Mouse (Mus musculus): ENCODE data around the gene Ccdc194. TPM values are rescaled to one million over a fixed set of nuclear protein-coding genes. Genes with fewer than 3 reads are reported as not detected.
"Not testable (repeated sequence)": the region's sequence is repeated elsewhere in the genome, so short reads cannot be mapped to it uniquely, and the experiment has no call there.

Gene Ccdc194
- polyA plus RNA-seq, 1 experiment from 2014 or later, result not detected

DNA sequence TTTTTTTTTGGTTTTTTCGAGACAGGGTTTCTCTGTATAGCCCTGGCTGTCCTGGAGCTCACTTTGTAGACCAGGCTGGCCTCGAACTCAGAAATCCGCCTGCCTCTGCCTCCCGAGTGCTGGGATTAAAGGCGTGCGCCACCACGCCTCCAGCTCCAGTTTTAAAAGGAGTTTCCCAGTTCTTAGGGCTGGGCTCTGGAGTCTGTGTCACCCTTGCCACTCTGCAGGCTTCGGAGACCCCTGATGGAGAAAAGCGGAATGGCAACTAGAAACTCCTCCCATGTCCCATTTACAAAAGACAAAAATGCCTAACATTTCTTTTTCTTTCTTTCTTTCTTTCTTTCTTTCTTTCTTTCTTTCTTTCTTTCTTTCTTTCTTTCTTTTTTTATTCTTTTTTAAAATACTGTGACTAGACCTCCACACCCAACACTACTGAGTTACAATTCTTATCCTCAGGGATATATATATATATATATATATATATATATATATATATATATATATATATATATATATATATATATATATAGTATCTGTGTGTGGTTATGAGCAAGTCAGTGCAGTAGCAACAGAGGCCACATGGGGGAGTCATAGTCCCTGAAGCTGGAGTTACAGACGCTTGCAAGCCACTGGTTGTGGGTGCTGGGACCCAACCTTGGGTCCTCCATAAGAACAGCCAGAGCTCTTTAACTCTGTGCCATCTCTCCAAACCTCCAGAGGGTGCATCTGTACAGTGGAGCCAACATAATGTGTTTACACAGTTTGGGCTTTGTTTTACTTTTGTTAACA, 6.3 kb downstream of the Ccdc194 start:
- H3K4me2 ChIP-seq (ENCODE audit: low read length); H3K27ac ChIP-seq (ENCODE audit: low read length); H3K9ac ChIP-seq (replicated peaks; ENCODE audit: low read depth, low read length); H3K27me3 ChIP-seq (replicated peaks; ENCODE audit: control insufficient read depth, insufficient read depth, low read length); H3K4me3 ChIP-seq (replicated peaks; ENCODE audit: low read length); H3K9me3 ChIP-seq (ENCODE audit: control insufficient read depth, low read length); H3K36me3 ChIP-seq (ENCODE audit: control insufficient read depth, insufficient read depth); H3K4me1 ChIP-seq (replicated peaks; ENCODE audit: control insufficient read depth, insufficient read depth, low read length): not testable (repeated sequence)
- ATAC-seq, result 0 out of 2 replicates have a peak, but pooled peaks have one; percentile 39
- 39% methylated on average over 9 of the region's 10 CpGs for WGBS

DNA sequence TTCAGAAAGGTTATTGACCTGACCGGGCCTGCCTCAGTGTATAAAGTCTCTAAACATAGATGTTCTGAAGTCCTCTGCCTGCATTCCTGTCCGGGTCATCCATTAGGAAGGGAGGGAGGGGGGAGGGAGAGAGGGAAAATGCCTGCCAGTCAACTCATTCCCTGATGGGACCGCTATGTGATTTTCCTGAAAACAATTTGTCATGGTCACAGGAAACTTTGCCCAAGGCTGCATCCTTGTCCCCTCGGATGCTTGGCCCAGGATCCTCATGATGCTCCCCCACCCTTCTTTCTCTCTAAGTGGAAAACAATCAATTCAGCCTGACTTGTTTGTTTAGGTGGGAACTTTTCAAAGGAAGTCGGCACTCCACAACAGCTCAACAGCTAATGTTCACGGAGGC, 8.7 kb downstream of the Ccdc194 start:
- H3K9me3 ChIP-seq (ENCODE audit: control insufficient read depth, low read length), result no peaks in the 10 kb centered on the region
- no peak overlapping the region for H3K27ac ChIP-seq (ENCODE audit: low read length)
- no peak overlapping the region for H3K4me2 ChIP-seq (ENCODE audit: low read length)
- no peak overlapping the region for H3K9ac ChIP-seq (replicated peaks; ENCODE audit: low read depth, low read length)
- 38% methylated on average over 6 of the region's 6 CpGs for WGBS
- ATAC-seq, result no peak
- peaks cover 3% of the 10 kb centered on the region; the same call in 1 of the 2 replicates for H3K4me1 ChIP-seq (replicated peaks; ENCODE audit: control insufficient read depth, insufficient read depth, low read length)
- H3K36me3 ChIP-seq (ENCODE audit: control insufficient read depth, insufficient read depth), result no peaks in the 10 kb centered on the region
- H3K4me3 ChIP-seq (replicated peaks; ENCODE audit: low read length), result no peak overlapping the region
- H3K27me3 ChIP-seq (replicated peaks; ENCODE audit: control insufficient read depth, insufficient read depth, low read length), result 0 out of 2 replicates have a peak, but pooled peaks cover 4% of the 10 kb centered on the region

DNA sequence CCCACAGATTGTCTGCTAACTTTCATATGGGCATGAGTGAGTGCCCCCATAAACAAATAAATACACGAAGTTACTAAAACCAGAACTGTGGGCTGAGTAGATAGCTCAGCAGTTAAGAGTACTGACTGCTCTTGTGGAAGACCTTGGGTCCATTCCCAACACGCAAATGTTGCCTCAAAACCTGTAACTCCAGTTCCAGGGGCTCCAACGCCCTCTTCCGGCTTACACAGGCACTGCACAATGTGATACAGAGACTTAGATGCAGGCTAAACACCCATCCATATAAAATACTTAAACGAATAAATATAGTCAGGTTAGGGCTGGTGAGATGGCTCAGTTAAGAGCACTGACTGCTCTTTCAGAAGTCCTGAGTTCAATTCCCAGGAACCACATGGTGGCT, 10.5 kb downstream of the Ccdc194 start:
- 0 out of 2 replicates have a peak, but pooled peaks cover 6% of the 10 kb centered on the region for H3K27me3 ChIP-seq (replicated peaks; ENCODE audit: control insufficient read depth, insufficient read depth, low read length)
- WGBS, result 79% methylated on average over 5 of the region's 5 CpGs
- no peak overlapping the region for H3K9ac ChIP-seq (replicated peaks; ENCODE audit: low read depth, low read length)
- no peak overlapping the region for H3K4me2 ChIP-seq (ENCODE audit: low read length)
- H3K27ac ChIP-seq (ENCODE audit: low read length), result no peak overlapping the region
- no peaks in the 10 kb centered on the region for H3K9me3 ChIP-seq (ENCODE audit: control insufficient read depth, low read length)
- H3K4me3 ChIP-seq (replicated peaks; ENCODE audit: low read length), result no peak overlapping the region
- H3K36me3 ChIP-seq (ENCODE audit: control insufficient read depth, insufficient read depth), result no peaks in the 10 kb centered on the region
- ATAC-seq, result no peak
- H3K4me1 ChIP-seq (replicated peaks; ENCODE audit: control insufficient read depth, insufficient read depth, low read length), result no peaks in the 10 kb centered on the region

DNA sequence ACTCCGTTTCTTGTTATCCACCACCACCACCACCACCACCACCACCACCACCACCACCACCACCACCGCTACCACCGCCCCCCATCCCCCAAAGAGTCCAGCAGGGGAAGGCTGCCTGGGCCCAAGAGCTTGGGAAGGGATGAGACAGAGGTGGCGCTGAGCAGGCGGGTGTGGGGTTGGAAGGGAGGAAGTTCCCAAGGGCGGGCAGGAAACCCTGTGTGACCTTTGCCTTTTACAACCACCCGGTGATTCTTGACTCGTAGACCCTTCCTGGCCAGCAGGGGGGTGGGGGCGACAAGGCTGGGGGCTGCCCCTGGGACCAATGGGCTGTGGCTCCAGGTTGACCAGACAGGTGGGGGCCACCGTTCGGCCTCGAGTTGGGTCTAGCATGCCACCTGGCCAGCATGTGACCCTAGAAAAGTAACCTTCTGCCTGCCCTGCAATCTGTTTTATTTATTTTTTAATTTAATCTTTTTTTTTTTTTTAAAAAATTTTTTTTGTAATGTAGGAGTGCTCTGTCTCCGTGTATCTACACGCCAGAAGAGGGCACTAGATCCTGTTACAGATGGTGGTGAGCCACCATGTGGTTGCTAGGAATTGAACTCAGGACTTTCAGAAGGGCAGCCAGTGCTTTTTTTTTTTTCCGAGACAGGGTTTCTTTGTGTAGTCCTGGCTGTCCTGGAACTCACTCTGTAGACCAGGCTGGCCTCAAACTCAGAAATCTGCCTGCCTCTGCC, 12.3 kb downstream of the Ccdc194 start:
- H3K9ac ChIP-seq (replicated peaks; ENCODE audit: low read depth, low read length), result no peak overlapping the region
- H3K27ac ChIP-seq (ENCODE audit: low read length), result no peak overlapping the region
- no peak overlapping the region for H3K4me3 ChIP-seq (replicated peaks; ENCODE audit: low read length)
- 77% methylated on average over 15 of the region's 15 CpGs for WGBS
- H3K4me1 ChIP-seq (replicated peaks; ENCODE audit: control insufficient read depth, insufficient read depth, low read length), result no peaks in the 10 kb centered on the region; the same call in 1 of the 2 replicates
- peaks cover 20% of the 10 kb centered on the region for H3K27me3 ChIP-seq (replicated peaks; ENCODE audit: control insufficient read depth, insufficient read depth, low read length)
- no peak overlapping the region for H3K4me2 ChIP-seq (ENCODE audit: low read length)
- H3K36me3 ChIP-seq (ENCODE audit: control insufficient read depth, insufficient read depth), result no peaks in the 10 kb centered on the region
- ATAC-seq, result no peak
- no peaks in the 10 kb centered on the region for H3K9me3 ChIP-seq (ENCODE audit: control insufficient read depth, low read length)

DNA sequence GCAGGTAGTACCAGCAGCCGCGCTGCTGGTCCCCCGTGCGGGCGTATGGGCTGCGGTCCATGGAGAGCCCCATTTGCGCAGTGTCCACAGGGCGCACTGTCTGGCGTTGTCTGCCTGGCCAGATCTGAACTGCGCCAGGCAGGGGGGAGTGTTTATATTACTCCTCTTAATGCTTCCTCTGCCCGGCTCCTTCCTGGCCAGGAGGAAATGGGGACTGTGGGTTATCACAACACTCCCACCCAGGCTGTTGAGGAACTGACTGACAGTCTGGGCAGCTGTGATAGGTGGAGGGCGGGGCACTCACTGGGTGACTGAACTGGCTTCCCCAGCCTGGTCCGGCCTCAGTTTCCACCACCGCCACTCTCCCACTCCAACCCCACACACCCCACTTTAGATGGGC, 13.9 kb downstream of the Ccdc194 start, which contains the start of gene Plvap:
Plvap (minus strand) TSS at position 109 of the 400 bp plus-strand sequence.
- 72% methylated on average over 14 of the region's 14 CpGs for WGBS
- H3K27me3 ChIP-seq (replicated peaks; ENCODE audit: control insufficient read depth, insufficient read depth, low read length), result peaks cover 34% of the 10 kb centered on the region

DNA sequence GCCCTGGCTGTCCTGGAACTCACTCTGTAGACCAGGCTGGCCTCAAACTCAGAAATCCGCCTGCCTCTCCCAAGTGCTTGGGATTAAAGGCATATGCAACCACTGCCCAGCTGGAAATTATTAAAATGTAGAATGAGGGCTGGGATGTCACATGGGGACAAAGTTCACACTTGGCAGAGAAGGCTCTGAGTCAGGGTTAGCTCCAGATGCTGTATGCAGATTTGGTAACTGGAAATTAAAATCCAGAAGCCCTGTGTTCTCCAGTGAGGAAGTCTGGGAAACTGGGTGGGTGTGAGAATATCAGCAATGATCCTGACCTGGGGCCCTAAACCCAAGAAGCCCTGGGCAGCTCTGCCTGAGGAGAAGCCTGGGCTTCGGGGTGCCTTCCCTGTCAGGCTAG, 16.2 kb downstream of the Ccdc194 start:
- Histone ChIP-seq H3K9ac (replicated peaks; ENCODE audit: low read depth, low read length) (no peak overlapping the region), H3K4me2 (ENCODE audit: low read length) (no peak overlapping the region), H3K27me3 (replicated peaks; ENCODE audit: control insufficient read depth, insufficient read depth, low read length) (peaks cover 43% of the 10 kb centered on the region), H3K27ac (ENCODE audit: low read length) (no peak overlapping the region), H3K9me3 (ENCODE audit: control insufficient read depth, low read length) (no peaks in the 10 kb centered on the region), H3K36me3 (ENCODE audit: control insufficient read depth, insufficient read depth) (no peaks in the 10 kb centered on the region), H3K4me3 (replicated peaks; ENCODE audit: low read length) (no peak overlapping the region), H3K4me1 (replicated peaks; ENCODE audit: control insufficient read depth, insufficient read depth, low read length) (peaks cover 6% of the 10 kb centered on the region; the same call in 1 of the 2 replicates)
- ATAC-seq, result no peak
- WGBS, result 72% methylated on average over 2 of the region's 2 CpGs

More for the DNA sequence above, 13.9 kb downstream of the Ccdc194 start, which contains the start of gene Plvap:
- no peaks in the 10 kb centered on the region for H3K36me3 ChIP-seq (ENCODE audit: control insufficient read depth, insufficient read depth)
- no peak within 1 kb of the TSS for H3K4me2 ChIP-seq (ENCODE audit: low read length)
- H3K9ac ChIP-seq (replicated peaks; ENCODE audit: low read depth, low read length), result no peak within 1 kb of the TSS
- H3K4me1 ChIP-seq (replicated peaks; ENCODE audit: control insufficient read depth, insufficient read depth, low read length), result peaks cover 6% of the 10 kb centered on the region; the same call in 1 of the 2 replicates
- H3K4me3 ChIP-seq (replicated peaks; ENCODE audit: low read length), result no peak within 1 kb of the TSS
- no peaks in the 10 kb centered on the region for H3K9me3 ChIP-seq (ENCODE audit: control insufficient read depth, low read length)
- no peak within 1 kb of the TSS for H3K27ac ChIP-seq (ENCODE audit: low read length)
- ATAC-seq, result no peak

DNA sequence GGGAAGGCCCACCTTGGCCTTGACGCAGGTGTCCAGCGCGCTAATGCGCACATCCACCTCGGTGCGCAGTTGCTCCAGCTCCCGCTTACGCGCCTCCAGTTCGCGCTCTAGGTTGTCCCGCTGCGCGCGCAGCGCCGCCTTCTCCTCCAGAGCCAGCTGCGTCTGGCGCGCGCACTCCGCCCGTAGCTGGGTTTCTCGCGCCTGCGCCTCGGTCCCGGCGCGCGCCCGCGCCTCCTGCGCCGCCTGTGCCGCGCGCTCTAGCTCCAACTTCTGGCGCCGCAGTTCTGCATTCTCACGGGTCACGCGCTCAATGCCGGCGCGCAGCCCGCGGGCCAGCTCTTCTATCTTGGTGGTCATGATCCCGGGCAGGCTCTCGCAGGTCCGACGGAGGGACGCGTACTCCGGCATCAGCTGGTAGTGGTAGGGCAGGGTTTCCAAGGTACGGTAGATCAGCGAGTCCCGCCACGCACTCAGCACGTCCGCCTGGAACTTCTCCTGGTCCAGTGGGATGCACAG, 17.9 kb downstream of the Ccdc194 start:
- H3K27ac ChIP-seq (ENCODE audit: low read length), result no peak overlapping the region
- H3K36me3 ChIP-seq (ENCODE audit: control insufficient read depth, insufficient read depth), result no peaks in the 10 kb centered on the region
- H3K27me3 ChIP-seq (replicated peaks; ENCODE audit: control insufficient read depth, insufficient read depth, low read length), result peaks cover 43% of the 10 kb centered on the region
- peak overlapping the region; percentile 55 for H3K9ac ChIP-seq (replicated peaks; ENCODE audit: low read depth, low read length)
- H3K4me1 ChIP-seq (replicated peaks; ENCODE audit: control insufficient read depth, insufficient read depth, low read length), result peaks cover 6% of the 10 kb centered on the region; the same call in 1 of the 2 replicates
- peak overlapping the region; percentile 73 for H3K4me2 ChIP-seq (ENCODE audit: low read length)
- ATAC-seq, result peak; percentile 92
- no peaks in the 10 kb centered on the region for H3K9me3 ChIP-seq (ENCODE audit: control insufficient read depth, low read length)
- WGBS, result under 1% methylated on average over 57 of the region's 61 CpGs
- peak overlapping the region; percentile 47 for H3K4me3 ChIP-seq (replicated peaks; ENCODE audit: low read length)

DNA sequence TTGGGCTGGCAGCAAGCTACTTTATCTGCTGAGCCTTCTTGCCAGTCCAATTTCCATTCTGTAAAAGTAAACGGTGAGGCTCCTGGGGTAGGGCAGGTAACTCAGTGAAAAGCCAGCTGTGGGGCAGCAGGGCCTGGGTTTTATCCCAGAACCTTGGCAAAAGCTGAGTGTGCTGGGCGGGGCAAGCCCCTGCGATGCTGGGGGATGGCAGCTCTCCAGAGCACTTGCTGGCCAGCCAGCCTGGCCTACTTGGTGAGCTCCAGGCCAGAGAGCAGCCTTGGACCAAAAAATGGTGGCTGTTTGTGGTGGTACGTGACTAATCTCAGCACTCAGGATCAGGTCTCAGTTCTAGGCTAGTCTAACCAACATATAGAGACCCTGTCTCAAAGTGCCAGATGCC, 19.5 kb downstream of the Ccdc194 start:
- Histone ChIP-seq H3K4me3 (replicated peaks; ENCODE audit: low read length) (no peak overlapping the region), H3K4me2 (ENCODE audit: low read length) (no peak overlapping the region), H3K27ac (ENCODE audit: low read length) (no peak overlapping the region), H3K36me3 (ENCODE audit: control insufficient read depth, insufficient read depth) (no peaks in the 10 kb centered on the region), H3K9ac (replicated peaks; ENCODE audit: low read depth, low read length) (no peak overlapping the region), H3K9me3 (ENCODE audit: control insufficient read depth, low read length) (no peaks in the 10 kb centered on the region), H3K4me1 (replicated peaks; ENCODE audit: control insufficient read depth, insufficient read depth, low read length) (peaks cover 6% of the 10 kb centered on the region; the same call in 1 of the 2 replicates), H3K27me3 (replicated peaks; ENCODE audit: control insufficient read depth, insufficient read depth, low read length) (peaks cover 43% of the 10 kb centered on the region)
- no peak for ATAC-seq
- WGBS, result 82% methylated on average over 4 of the region's 4 CpGs

DNA sequence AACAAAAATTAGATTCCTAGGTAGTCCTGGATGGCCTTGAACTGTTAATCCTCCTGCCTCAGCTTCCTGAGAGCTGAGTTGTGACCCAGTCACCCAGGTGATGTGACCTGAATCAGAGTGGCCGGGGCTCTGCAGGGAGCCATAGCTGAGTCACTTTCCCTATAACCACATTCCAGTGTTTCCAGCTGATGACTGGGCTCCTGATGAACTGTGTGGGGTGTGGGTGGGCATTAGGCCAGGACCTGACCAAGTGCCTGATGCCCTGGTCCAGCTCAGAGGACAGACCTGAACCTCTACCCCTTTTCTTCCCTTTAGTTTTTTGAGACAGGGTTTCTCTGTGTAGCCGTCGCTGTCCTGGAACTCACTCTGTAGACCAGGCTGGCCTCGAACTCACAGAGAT, 20.2 kb downstream of the Ccdc194 start:
- Histone ChIP-seq H3K27me3 (replicated peaks; ENCODE audit: control insufficient read depth, insufficient read depth, low read length) (peaks cover 39% of the 10 kb centered on the region), H3K9me3 (ENCODE audit: control insufficient read depth, low read length) (no peaks in the 10 kb centered on the region)
- WGBS, result 93% methylated on average over 4 of the region's 4 CpGs

More for the DNA sequence above, 20.2 kb downstream of the Ccdc194 start:
- H3K9ac ChIP-seq (replicated peaks; ENCODE audit: low read depth, low read length), result no peak overlapping the region
- H3K4me1 ChIP-seq (replicated peaks; ENCODE audit: control insufficient read depth, insufficient read depth, low read length), result peaks cover 6% of the 10 kb centered on the region; the same call in 1 of the 2 replicates
- H3K4me2 ChIP-seq (ENCODE audit: low read length), result no peak overlapping the region
- no peak for ATAC-seq
- no peak overlapping the region for H3K27ac ChIP-seq (ENCODE audit: low read length)
- no peaks in the 10 kb centered on the region for H3K36me3 ChIP-seq (ENCODE audit: control insufficient read depth, insufficient read depth)
- no peak overlapping the region for H3K4me3 ChIP-seq (replicated peaks; ENCODE audit: low read length)

Measured in forebrain, embryonic 16.5 days (tissue).